Mouse (Mus musculus) liver, postnatal 0 days (tissue): ENCODE data around the gene Cntn2.

ENCODE experiments used
- CTCF ChIP-seq: sonication (generic); IDR thresholded peaks from 2 replicates; pipeline ENCODE4 v1.5.1; 2016; ENCODE audit warnings: antibody characterized with exemption, low read depth
- EP300 ChIP-seq: IDR thresholded peaks from 2 replicates; pipeline ENCODE4 v1.6.1; 2016; ENCODE audit warnings: antibody characterized with exemption, low read depth, mild to moderate bottlenecking

DNA sequence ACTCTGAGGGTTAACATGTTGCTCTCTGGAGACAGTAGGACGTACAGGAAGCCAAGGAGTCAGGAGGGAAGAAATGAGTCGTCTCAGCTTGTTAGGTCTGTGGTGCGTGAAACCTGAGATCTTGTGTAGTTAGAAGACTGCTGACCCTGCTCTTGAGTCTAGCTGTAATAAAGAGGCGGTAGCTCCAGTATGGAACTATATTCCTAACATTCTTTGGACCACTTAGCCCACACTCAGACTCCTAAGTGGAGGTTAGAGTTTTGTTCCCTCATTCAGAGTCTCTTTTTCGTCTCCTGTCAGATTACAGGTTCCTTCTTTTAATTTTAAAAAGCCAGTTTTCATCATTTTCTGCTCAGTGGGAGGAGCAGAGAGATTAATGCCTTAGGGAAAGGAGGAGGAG is 78.4 kb downstream of the Cntn2 start:
- no peak for TF ChIP-seq CTCF
- TF ChIP-seq EP300: no peak
